Mouse (Mus musculus) G1E-ER4 (cell line): Measurements from ENCODE around the gene Gpc3. TPM values are rescaled to one million over a fixed set of nuclear protein-coding genes. Genes with fewer than 3 reads are reported as not detected.

ENCODE experiments used
- GATA1 ChIP-seq: IDR thresholded peaks from one replicate; pipeline ENCODE4 v1.8.0; 2012; ENCODE audit warnings: low read length, inconsistent platforms
- polyA plus RNA-seq: library from polyadenylated mRNA; stranded (reverse); fragments of >175 nt; gene quantifications from 2 replicates; pipeline ENCODE4 v1.2.3, GENCODE M21; 2012

Gpc3 gene
- polyA plus RNA-seq, 1 experiment = not detected

- no peak for TF ChIP-seq GATA1
These were observed 109.9 kb downstream of the Gpc3 start for GRCm38 (mm10) chrX:52503857-52504256.

GRCm38 (mm10) chrX:52489461-52489860 is 124.3 kb downstream of the Gpc3 start:
- no peak for TF ChIP-seq GATA1

GRCm38 (mm10) chrX:52455074-52455588 is 158.6 kb downstream of the Gpc3 start:
- TF ChIP-seq GATA1 = no peak

GRCm38 (mm10) chrX:52453445-52454182 is 160.1 kb downstream of the Gpc3 start:
- no peak for TF ChIP-seq GATA1

GRCm38 (mm10) chrX:52449177-52449576 is 164.6 kb downstream of the Gpc3 start:
- TF ChIP-seq GATA1 = no peak

- TF ChIP-seq GATA1 = no peak
These were observed 165.3 kb downstream of the Gpc3 start for GRCm38 (mm10) chrX:52448496-52448895.

- TF ChIP-seq GATA1 = no peak
These were observed 167.2 kb downstream of the Gpc3 start for GRCm38 (mm10) chrX:52446530-52446929.

- no peak for TF ChIP-seq GATA1
These were observed 168.8 kb downstream of the Gpc3 start for GRCm38 (mm10) chrX:52444977-52445376.

GRCm38 (mm10) chrX:52441798-52442197 is 172.0 kb downstream of the Gpc3 start:
- TF ChIP-seq GATA1 = no peak

- TF ChIP-seq GATA1 = no peak
These were observed 174.3 kb downstream of the Gpc3 start for GRCm38 (mm10) chrX:52439421-52439820.

GRCm38 (mm10) chrX:52425605-52426004 is 188.1 kb downstream of the Gpc3 start:
- no peak for TF ChIP-seq GATA1

GRCm38 (mm10) chrX:52419850-52420249 is 193.9 kb downstream of the Gpc3 start:
- no peak for TF ChIP-seq GATA1

GRCm38 (mm10) chrX:52412936-52413335 is 200.8 kb downstream of the Gpc3 start:
- TF ChIP-seq GATA1 = no peak

- TF ChIP-seq GATA1 = no peak
These were observed 212.6 kb downstream of the Gpc3 start for GRCm38 (mm10) chrX:52401188-52401587.

- TF ChIP-seq GATA1 = no peak
These were observed 238.6 kb downstream of the Gpc3 start for GRCm38 (mm10) chrX:52375129-52375528.

GRCm38 (mm10) chrX:52374209-52374608 is 239.5 kb downstream of the Gpc3 start:
- TF ChIP-seq GATA1 = no peak

- no peak for TF ChIP-seq GATA1
These were observed 241.3 kb downstream of the Gpc3 start for GRCm38 (mm10) chrX:52372436-52372835.
